Mouse (Mus musculus) neural tube, embryonic 13.5 days (tissue): Measurements from ENCODE around the gene Gm20388. TPM values are rescaled to one million over a fixed set of nuclear protein-coding genes. Genes with fewer than 3 reads are reported as not detected.
"Not testable (repeated sequence)": the region's sequence is repeated elsewhere in the genome, so short reads cannot be mapped to it uniquely, and the experiment has no call there.

ENCODE experiments used
- ATAC-seq: fragments of 200-750 bp; cut with Nextera tagmentation; 2 replicates; pipeline ENCODE4 v1.8.0; 2017; ENCODE audit warnings: low read depth, mild to moderate bottlenecking, moderate TSS enrichment, moderate library complexity
- H3K27ac ChIP-seq: fragments of 300-500 bp; sonication (generic); replicated peaks from 2 replicates; pipeline ENCODE4 v1.5.1; 2015; ENCODE audit warnings: moderate library complexity, mild to moderate bottlenecking, inconsistent platforms
- H3K27me3 ChIP-seq: fragments of 300-500 bp; sonication (generic); 2 replicates; pipeline ENCODE4 v1.6.1; 2015; ENCODE audit warnings: mild to moderate bottlenecking, inconsistent platforms
- H3K36me3 ChIP-seq: fragments of 300-500 bp; sonication (generic); 2 replicates; pipeline ENCODE4 v1.6.1; 2015; ENCODE audit warnings: mild to moderate bottlenecking, inconsistent platforms
- H3K4me1 ChIP-seq: fragments of 300-500 bp; sonication (generic); replicated peaks from 2 replicates; pipeline ENCODE4 v1.6.1; 2015; ENCODE audit warnings: inconsistent platforms
- H3K4me2 ChIP-seq: fragments of 300-500 bp; sonication (generic); 2 replicates; pipeline ENCODE4 v1.6.1; 2015; ENCODE audit warnings: inconsistent platforms, mild to moderate bottlenecking, moderate library complexity
- H3K4me3 ChIP-seq: fragments of 300-500 bp; sonication (generic); 2 replicates; pipeline ENCODE4 v1.5.1; 2015; ENCODE audit warnings: mild to moderate bottlenecking, inconsistent platforms
- H3K9ac ChIP-seq: fragments of 300-500 bp; sonication (generic); 2 replicates; pipeline ENCODE4 v1.6.1; 2015; ENCODE audit warnings: moderate library complexity, mild to moderate bottlenecking, inconsistent platforms
- H3K9me3 ChIP-seq: fragments of 300-500 bp; sonication (generic); 2 replicates; pipeline ENCODE4 v1.6.1; 2016; ENCODE audit warnings: inconsistent platforms
- WGBS: fragments of 180-500 bp; shearing (Covaris S2); methylation state at CpG from one replicate; pipeline ENCODE4 v1.1.7; 2015; 5-methylcytosine and 5-hydroxymethylcytosine counted together
- polyA plus RNA-seq: library from polyadenylated mRNA; unstranded; fragments of >200 nt; fragmentation: Nextera tagmentation; extraction: Ambion mirVana; gene quantifications from 2 replicates; pipeline ENCODE4 v1.2.1, GENCODE M21; 2015

Gm20388 gene
- polyA plus RNA-seq, 1 experiment from 2014 or later = 0.27 TPM

DNA sequence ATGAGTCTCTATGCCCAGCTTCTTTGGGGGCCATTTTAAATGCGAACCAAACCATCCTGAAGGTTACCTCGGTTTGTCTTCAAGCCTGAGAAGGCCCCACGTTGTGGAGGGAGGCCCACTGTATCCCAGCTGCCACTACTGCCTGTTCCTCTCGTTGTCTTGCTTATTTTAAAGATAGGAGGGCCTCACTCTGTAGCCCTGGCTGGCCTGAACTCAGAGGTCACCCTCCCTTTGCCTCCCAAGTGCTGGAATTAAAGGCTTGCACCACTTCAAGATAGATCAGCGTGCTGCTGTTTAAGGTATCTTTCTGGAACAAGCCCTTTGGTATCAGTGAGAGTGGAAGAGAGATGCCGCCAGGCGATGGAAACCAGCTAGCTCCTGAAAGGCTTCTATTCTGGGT, 4078.5 kb downstream of the Gm20388 start:
- Histone ChIP-seq H3K36me3 (0 out of 2 replicates have a peak, but pooled peaks cover 10% of the 10 kb centered on the region), H3K27me3 (no peaks in the 10 kb centered on the region), H3K9ac (no peak overlapping the region), H3K4me1 (no peaks in the 10 kb centered on the region), H3K9me3 (no peaks in the 10 kb centered on the region), H3K4me2 (no peak overlapping the region), H3K4me3 (no peak overlapping the region), H3K27ac (no peak overlapping the region)
- ATAC-seq = no peak
- WGBS = 82% methylated on average over 7 of the region's 7 CpGs

DNA sequence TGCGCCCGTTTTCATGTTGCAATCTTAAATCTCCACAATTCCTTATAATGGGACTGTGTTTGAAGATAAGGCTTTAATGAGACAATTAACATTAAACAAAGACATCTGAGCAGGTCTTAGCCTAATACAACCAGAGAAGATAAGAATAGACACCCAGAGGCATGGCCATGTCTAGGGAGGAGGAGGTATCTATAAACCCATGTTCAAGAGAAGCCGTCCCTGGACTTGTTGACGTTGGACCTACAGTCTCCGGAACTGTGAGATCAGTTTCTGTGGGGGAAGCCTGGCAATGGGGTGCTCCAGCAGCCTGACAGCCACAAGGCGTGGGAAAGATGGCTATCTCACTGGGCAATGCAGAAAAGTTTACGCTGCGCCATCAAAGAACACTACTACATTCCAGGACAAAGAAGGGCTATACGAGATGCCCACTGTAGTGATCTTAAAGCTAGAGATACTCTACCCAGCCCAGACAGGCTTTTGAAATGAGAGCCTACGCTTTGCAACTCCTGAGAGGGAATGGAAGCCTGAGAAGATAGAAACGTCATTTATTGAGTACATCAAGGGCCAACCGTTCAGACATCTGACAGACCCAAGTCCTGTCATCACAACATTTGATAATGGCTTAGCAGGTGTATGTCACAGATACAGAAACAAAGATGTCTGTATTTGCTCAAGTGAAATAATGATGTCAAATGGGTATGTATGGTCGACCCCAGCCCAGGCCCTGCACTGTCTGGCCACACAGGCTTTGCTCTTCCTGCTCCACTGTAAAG, 4079.8 kb downstream of the Gm20388 start:
- 96% methylated on average over 13 of the region's 13 CpGs for WGBS
- no peak overlapping the region for H3K4me2 ChIP-seq
- no peak overlapping the region for H3K27ac ChIP-seq
- no peaks in the 10 kb centered on the region for H3K27me3 ChIP-seq
- no peaks in the 10 kb centered on the region for H3K4me1 ChIP-seq
- H3K36me3 ChIP-seq = peaks cover 21% of the 10 kb centered on the region
- no peak for ATAC-seq
- no peak overlapping the region for H3K4me3 ChIP-seq
- no peaks in the 10 kb centered on the region for H3K9me3 ChIP-seq
- no peak overlapping the region for H3K9ac ChIP-seq

DNA sequence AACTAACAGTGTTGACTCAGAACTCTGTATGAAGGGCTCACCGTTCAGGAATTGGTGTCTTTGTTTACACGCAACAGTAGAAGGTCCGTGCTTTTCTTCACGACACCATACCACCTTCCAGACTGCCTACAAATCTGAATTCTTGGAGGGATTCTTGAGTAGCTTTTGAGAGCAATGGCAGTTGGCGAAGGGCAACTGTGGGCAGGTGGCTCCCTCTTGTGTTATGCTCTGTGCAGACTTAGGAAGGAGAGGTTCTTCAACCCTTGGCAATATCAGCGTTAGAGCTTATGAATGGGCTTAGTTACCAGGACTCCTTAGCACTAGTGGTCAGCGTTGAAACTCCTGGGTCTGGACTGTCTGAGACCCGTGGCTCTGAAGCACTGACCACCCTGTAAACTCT, 4081.9 kb downstream of the Gm20388 start:
- Histone ChIP-seq H3K9ac (no peak overlapping the region), H3K4me3 (no peak overlapping the region), H3K4me1 (no peaks in the 10 kb centered on the region), H3K27ac (no peak overlapping the region), H3K36me3 (peaks cover 36% of the 10 kb centered on the region), H3K9me3 (no peaks in the 10 kb centered on the region), H3K27me3 (no peaks in the 10 kb centered on the region), H3K4me2 (no peak overlapping the region)
- WGBS = 87% methylated on average over 8 of the region's 8 CpGs
- ATAC-seq = no peak

DNA sequence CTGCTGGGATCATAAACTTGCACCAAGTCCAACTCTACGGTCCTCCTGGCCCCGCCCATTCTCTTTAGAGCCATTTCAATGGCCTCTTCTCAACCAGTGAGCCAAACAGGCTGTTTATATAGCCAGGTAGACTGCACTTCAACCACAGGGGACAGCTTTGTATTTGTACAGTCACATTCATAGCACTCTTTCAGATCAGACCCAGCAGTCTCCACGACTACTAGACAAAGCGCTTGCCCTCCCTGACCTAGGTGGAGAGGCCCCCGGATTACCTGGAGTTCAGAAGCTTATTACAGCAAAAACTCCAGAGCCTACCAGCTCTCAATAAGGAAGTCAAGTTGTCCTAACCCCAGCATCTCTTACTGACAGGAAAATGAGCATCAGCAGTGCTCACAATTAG, 4083.0 kb downstream of the Gm20388 start:
- Histone ChIP-seq H3K4me2 (no peak overlapping the region), H3K9me3 (no peaks in the 10 kb centered on the region), H3K4me3 (no peak overlapping the region), H3K36me3 (peaks cover 43% of the 10 kb centered on the region), H3K9ac (no peak overlapping the region), H3K27ac (no peak overlapping the region), H3K27me3 (no peaks in the 10 kb centered on the region), H3K4me1 (no peaks in the 10 kb centered on the region)
- ATAC-seq = no peak
- whole genome bisulfite sequencing = 94% methylated on average over 5 of the region's 5 CpGs

DNA sequence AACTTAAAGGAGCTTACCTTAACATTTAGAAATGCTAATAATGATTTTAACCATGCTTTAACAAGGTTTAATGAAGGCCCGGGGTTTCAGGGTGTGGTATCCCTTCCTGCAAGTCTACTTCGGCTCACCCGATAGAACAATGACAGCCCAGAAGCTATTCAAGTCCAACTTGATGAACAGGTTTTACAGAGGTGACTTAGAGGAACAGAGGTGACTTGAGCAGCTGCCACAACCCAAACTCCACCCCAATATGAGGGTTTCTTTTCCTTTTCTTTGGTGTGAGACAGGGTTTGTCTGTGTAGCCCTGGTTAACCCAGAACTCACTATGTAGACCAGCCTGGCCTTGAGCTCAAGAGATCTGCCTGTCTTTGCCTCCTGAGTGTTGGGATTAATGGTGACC, 4083.4 kb downstream of the Gm20388 start:
- WGBS = 97% methylated on average over 3 of the region's 3 CpGs
- no peak overlapping the region for H3K4me2 ChIP-seq
- no peaks in the 10 kb centered on the region for H3K4me1 ChIP-seq
- no peaks in the 10 kb centered on the region for H3K9me3 ChIP-seq
- no peak overlapping the region for H3K4me3 ChIP-seq
- H3K27ac ChIP-seq = no peak overlapping the region
- H3K36me3 ChIP-seq = peaks cover 47% of the 10 kb centered on the region
- H3K27me3 ChIP-seq = no peaks in the 10 kb centered on the region
- ATAC-seq = no peak
- H3K9ac ChIP-seq = no peak overlapping the region

DNA sequence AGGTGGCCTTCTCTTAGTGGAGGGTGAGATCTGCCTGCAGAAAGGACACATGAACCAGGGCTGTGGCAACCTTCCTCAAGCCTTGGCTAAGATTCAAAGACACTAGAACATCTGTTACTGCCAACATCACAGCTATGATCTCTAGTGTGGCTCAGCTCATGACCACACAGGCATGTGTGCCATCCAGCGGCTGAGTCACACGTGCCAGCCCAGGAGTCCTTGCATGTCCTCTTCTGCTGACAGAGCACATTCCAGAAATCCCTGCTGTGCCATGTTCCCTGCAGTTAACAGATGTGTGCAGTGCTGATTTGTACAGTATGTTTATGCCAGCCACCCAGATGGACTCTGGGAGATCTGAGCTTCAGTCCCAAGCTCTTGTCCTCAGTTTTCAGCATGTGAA, 4088.9 kb downstream of the Gm20388 start:
- no peaks in the 10 kb centered on the region for H3K27me3 ChIP-seq
- no peaks in the 10 kb centered on the region for H3K4me1 ChIP-seq
- H3K4me2 ChIP-seq = no peak overlapping the region
- H3K9ac ChIP-seq = no peak overlapping the region
- no peak overlapping the region for H3K4me3 ChIP-seq
- H3K27ac ChIP-seq = no peak overlapping the region
- H3K9me3 ChIP-seq = no peaks in the 10 kb centered on the region
- peaks cover 83% of the 10 kb centered on the region for H3K36me3 ChIP-seq
- no peak for ATAC-seq
- WGBS = 79% methylated on average over 2 of the region's 2 CpGs

DNA sequence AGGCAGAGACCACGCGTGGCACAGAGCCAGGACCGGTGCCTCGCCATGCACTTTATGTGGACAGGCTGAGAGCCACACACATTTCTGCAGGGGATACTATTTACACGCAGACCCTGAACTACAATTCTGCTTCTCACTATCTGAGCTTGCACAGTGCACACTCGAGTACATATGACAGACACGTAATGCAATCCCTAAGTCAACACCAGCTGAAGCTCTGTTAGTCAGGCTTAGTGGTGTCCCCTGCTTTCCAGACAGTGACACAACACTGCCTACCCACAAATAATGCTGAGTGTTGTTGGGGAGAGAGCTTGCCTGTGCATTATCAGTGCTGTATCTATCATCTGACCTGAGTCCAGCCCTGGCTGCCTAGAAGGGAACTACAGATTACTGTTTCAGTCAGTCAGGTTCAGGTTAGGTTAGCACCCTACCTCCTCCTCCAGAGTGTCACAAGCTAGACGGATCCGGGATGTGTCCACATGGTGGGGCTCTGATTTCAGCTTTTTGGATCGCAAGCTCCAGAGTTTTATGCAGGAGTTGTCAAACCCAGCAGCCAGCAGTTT, 4092.0 kb downstream of the Gm20388 start:
- 95% methylated on average over 10 of the region's 10 CpGs for WGBS
- H3K4me3 ChIP-seq = no peak overlapping the region
- H3K36me3 ChIP-seq = peaks cover 92% of the 10 kb centered on the region
- no peaks in the 10 kb centered on the region for H3K27me3 ChIP-seq
- H3K27ac ChIP-seq = no peak overlapping the region
- no peaks in the 10 kb centered on the region for H3K9me3 ChIP-seq
- H3K4me2 ChIP-seq = no peak overlapping the region
- no peak overlapping the region for H3K9ac ChIP-seq
- ATAC-seq = no peak
- H3K4me1 ChIP-seq = no peaks in the 10 kb centered on the region

DNA sequence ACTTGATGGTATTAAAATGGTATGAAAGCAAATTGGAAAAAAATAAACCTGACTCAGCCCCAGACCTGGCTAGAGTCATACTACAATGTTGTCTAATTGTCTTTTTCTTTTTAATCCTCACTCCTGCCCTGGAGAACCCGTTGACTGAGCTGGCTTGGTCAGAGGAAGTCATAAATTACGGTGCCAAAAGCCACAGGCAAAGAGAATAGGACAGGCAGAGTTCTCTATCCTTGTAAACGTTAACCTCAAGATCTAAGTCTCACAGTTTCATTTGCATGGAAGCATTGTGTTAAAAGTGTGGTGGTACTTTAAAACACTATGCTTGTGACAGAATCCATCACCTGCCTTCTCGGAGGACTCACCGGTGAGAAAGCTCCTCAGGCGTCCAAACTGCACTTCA, 4097.2 kb downstream of the Gm20388 start:
- no peak overlapping the region for H3K4me3 ChIP-seq
- H3K4me1 ChIP-seq = no peaks in the 10 kb centered on the region; the same call in 1 of the 2 replicates
- no peaks in the 10 kb centered on the region for H3K27me3 ChIP-seq
- ATAC-seq = no peak
- H3K27ac ChIP-seq = no peak overlapping the region
- 63% methylated on average over 6 of the region's 6 CpGs for WGBS
- H3K9me3 ChIP-seq = no peaks in the 10 kb centered on the region
- no peak overlapping the region for H3K9ac ChIP-seq
- peaks cover 71% of the 10 kb centered on the region for H3K36me3 ChIP-seq
- H3K4me2 ChIP-seq = no peak overlapping the region

DNA sequence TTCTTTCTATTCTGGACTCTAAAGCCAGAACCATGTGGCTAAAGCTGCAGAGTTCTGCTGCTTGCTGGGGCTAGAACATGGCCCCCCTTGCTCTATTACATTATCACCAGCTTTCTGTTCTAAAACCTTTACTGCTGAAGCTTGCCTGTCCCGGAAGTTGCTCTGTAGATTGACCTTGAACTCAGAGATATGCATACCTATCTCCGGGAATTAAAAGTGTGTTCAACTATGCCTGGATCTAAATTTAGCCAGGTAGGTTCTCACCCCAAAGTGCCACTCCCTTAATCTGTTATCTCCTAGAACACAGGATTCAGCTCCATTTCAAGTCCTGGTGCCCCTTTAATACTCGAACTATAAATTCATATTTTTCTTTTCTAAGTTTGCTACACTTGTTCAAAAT, 4100.9 kb downstream of the Gm20388 start:
- Histone ChIP-seq H3K9ac (no peak overlapping the region), H3K4me3 (no peak overlapping the region), H3K4me1 (no peaks in the 10 kb centered on the region; the same call in 1 of the 2 replicates), H3K36me3 (peaks cover 34% of the 10 kb centered on the region), H3K27me3 (no peaks in the 10 kb centered on the region), H3K27ac (no peak overlapping the region), H3K9me3 (no peaks in the 10 kb centered on the region), H3K4me2 (no peak overlapping the region)
- WGBS = 92% methylated on average over 3 of the region's 3 CpGs
- ATAC-seq = no peak

DNA sequence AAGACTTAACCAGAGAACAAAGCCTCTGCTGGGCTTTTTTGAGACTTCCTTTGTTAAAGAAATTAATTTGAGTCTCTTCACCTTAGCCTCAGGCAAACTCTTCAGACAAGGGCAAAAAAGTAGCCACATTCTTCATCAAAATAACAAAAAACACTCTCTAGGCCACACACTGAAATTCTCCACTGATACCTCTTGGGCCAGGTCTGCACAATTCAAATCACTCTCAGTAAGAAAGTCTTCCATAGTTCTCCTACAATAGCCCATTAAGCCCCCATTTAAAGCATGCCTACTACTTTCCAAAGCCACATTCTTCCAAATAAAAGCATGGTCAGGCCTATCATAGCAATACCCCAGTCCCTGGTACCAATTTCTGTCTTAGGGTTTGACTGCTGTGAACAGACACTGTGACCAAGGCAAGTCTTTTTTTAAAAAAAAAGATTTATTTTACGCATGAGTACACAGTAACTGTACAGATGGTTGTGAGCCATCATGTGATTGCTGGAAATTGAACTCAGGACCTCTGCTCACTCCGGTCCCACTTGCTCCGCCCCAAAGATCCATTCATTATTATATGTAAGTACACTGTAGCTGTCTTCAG, 4101.4 kb downstream of the Gm20388 start:
- no peak overlapping the region for H3K27ac ChIP-seq
- H3K9ac ChIP-seq = no peak overlapping the region
- 93% methylated on average over 3 of the region's 3 CpGs for WGBS
- H3K4me3 ChIP-seq = no peak overlapping the region
- H3K4me1 ChIP-seq = no peaks in the 10 kb centered on the region; the same call in 1 of the 2 replicates
- ATAC-seq = no peak
- H3K4me2 ChIP-seq = no peak overlapping the region
- no peaks in the 10 kb centered on the region for H3K9me3 ChIP-seq
- peaks cover 29% of the 10 kb centered on the region for H3K36me3 ChIP-seq
- no peaks in the 10 kb centered on the region for H3K27me3 ChIP-seq

DNA sequence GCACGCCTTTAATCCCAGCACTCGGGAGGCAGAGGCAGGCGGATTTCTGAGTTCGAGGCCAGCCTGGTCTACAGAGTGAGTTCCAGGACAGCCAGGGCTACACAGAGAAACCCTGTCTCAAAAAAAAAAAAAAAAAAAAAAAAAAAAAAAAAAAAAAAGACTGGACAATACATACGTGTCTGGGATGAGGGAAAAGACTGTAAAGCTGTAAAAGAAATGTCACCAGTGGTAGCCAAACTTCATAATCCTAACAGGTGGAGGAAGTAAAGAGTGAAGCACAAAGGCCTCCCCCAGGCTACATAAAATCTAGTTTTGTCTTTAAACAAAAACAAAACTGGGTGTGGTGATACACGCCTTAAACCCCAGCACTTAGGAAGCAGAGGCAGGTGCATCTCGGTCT, 4103.7 kb downstream of the Gm20388 start:
- H3K27me3 ChIP-seq, H3K27ac ChIP-seq, H3K36me3 ChIP-seq, H3K4me2 ChIP-seq, H3K4me3 ChIP-seq, H3K9me3 ChIP-seq, ATAC-seq, H3K9ac ChIP-seq: not testable (repeated sequence)
- H3K4me1 ChIP-seq = peaks cover 10% of the 10 kb centered on the region
- 92% methylated on average over 7 of the region's 7 CpGs for WGBS

DNA sequence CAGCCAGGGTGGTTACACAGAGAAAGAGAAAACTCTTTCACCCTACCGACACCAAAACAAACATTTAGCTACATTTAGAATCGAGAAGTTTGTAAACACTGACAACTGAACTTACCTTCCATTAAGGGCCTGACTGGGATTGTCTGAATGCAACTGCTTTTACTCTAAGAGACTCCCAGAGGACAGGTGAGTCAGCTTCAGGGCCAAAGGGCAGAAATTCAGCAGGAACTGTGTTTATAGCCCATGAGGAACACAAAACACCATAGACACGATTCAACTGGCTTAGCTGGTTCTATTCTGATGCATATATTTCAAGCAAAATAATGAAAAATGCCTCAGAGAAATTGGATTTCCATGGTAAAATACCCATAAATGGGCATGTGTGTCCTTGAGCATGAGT, 4104.1 kb downstream of the Gm20388 start:
- Histone ChIP-seq H3K9me3 (no peaks in the 10 kb centered on the region), H3K9ac (no peak overlapping the region), H3K27me3 (no peaks in the 10 kb centered on the region), H3K36me3 (0 out of 2 replicates have a peak, but pooled peaks cover 2% of the 10 kb centered on the region), H3K4me2 (no peak overlapping the region), H3K4me1 (peaks cover 15% of the 10 kb centered on the region), H3K27ac (no peak overlapping the region), H3K4me3 (no peak overlapping the region)
- WGBS = 86% methylated on average over 3 of the region's 3 CpGs
- ATAC-seq = no peak
